Mouse (Mus musculus): ENCODE measurements around the gene Itln1.

DNA sequence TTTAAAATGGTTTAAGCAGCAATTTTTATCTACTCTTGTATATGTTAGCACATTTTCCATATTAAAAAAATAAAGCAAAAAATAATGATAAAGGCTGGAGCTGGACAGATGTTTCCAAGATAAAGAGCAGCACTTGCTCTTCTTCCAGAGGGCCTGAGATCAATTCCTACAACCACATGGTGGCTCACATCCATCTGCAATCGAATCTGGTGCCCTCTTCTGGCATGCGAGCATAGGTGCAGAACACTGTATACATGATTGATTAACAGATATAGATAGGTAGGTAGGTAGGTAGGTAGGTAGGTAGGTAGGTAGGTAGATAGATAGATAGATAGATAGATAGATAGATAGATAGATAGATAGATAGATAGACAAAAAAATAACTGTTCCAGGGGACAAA is 2.3 kb downstream of the Itln1 start:
- TF ChIP-seq CTCF (IDR thresholded peaks at IDR 0.05; ENCODE audit: extremely low read depth, insufficient read length, insufficient replicate concordance, low read depth, low read length) (peak; percentile 41; the same call in 1 of the 2 replicates), POLR2A (IDR thresholded peaks at IDR 0.05; ENCODE audit: low read depth, low read length) (no peak)
